Mouse (Mus musculus) E14TG2a.4 (cell line): ENCODE measurements around the gene Dhrs11.

ENCODE experiments used
- CTCF ChIP-seq: conservative IDR thresholded peaks from 2 replicates; pipeline ENCODE4 v1.5.1; 2014; ENCODE audit warnings: low read length
- POU5F1 ChIP-seq: IDR thresholded peaks from 2 replicates; pipeline ENCODE4 v1.6.1; 2014; ENCODE audit warnings: low read length, borderline replicate concordance

- no peak for TF ChIP-seq CTCF
- TF ChIP-seq POU5F1: no peak
These were observed 44.4 kb upstream of the Dhrs11 start for GRCm38 (mm10) chr11:84873042-84873833.
